Mouse (Mus musculus) gastrocnemius, adult 8-10 months (tissue): ENCODE data around the gene Cys1. TPM values are rescaled to one million over a fixed set of nuclear protein-coding genes. Genes with fewer than 3 reads are reported as not detected.
A peak's percentile ranks its signal among the peaks of the same experiment; 100 is the strongest.
"Not testable (repeated sequence)": the region's sequence is repeated elsewhere in the genome, so short reads cannot be mapped to it uniquely, and the experiment has no call there.

ENCODE experiments used
- DNase-seq, 2 experiments: peaks; one replicate each; pipeline ENCODE4 v3.0.0; 2022; ENCODE audit warnings: low spot score in 2 of 2
- total RNA-seq, 4 experiments: library from RNA; stranded (reverse); gene quantifications; 2 replicates each; pipeline ENCODE4 v1.2.4; 2022

Gene Cys1
- total RNA-seq: 1 to 10 TPM; 1.9 to 3.4 (median 2.9) TPM

DNA sequence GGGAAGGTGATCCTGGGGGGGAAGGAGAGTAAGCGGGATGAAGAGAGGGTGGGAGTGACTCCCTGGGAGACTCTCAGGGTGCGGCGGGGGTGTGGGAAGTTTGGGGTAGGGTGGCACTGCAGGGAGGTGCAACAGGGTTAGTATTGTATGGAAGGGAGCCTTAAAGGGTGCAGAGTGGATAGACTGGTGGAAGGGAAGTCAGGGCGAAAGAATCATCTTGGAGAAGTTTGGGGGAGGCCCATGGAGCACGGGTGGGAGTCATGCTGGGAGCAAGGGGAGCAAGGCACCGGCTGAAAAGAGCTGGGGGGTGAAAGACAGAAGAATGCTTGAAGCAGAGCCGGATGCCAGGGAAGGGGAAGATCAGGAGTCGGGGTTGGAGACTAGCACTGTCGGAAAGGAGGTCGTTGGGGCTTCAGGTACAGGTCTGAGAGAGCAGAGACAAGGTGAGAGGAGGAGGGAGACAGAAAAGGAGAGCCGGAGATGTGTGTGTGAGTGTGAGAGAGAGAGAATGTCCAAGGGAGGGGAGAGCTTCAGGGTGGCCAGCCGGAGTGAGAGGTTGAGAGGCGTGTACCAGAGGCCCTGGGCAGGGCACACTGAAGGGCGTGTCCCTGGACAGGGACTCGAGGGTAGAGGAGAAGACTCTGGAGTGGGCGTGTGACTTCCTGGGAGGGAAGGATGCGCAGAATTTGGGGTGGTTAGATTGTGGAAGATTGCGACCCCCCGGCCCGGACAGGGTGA, at the start of gene Cys1:
Cys1 (minus strand) TSS at position 528 of the 738 bp plus-strand sequence.
- DNase-seq: peak in 1 of 2 experiments; percentile 33

DNA sequence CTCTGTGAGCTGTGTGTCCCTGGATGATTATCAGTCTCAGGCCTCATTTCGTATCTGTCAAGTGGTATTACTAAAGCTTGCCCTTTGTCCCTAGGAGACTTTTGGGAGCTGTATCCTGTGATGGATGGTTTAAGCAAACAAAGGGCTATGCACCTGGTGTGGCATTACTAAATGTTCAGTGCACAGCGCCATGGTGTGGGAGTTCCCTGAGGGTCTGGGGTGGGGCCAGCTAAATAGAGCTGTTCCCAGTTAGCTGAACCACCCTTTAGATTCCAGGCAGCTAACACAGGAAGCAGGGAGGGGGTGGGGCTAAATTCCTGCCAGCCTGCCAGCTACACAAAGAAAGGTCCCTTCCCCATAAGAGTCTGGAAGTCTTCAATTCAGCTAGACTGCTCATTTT, 42.8 kb upstream of the Cys1 start:
- no peak for DNase-seq

DNA sequence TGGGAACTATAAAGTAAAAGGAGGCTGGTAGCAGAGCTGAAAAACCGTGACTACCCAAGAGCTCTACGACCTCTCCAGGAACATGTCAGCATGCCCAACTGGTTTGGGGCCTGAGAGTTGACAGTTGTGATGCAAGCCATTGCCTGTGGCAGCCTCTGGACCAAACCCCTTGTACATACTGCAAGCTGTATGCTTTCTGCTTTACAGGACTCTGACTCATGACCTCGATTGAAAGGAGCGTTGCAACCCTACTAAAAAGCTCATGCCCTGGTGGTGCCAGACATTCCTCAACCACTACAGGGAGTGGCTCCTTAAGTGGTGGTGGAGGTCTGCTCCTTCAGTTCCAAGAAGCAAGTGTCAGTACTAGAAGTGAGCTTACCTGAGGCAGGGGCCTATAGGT, 42.2 kb upstream of the Cys1 start:
- no peak for DNase-seq

DNA sequence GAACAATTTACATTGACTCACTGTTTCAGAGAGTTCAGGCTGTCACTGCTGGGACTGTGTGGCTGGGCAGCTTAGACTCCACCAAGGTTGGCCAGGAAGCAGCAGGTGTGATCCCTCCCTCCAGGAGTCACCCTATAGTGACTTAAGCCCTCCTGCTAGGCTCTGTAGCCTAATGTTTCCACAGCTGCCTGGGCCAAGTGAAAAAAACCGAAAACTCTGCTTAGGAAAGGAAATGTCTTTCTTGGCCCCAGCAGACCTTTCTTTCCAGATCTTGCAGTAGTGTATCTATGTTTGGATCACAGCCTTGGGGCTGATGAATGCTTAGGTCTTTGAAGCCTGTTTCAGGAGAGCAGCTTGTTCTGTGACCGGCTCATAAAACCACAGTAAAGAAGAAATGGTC, 41.8 kb upstream of the Cys1 start:
- DNase-seq: no peak

DNA sequence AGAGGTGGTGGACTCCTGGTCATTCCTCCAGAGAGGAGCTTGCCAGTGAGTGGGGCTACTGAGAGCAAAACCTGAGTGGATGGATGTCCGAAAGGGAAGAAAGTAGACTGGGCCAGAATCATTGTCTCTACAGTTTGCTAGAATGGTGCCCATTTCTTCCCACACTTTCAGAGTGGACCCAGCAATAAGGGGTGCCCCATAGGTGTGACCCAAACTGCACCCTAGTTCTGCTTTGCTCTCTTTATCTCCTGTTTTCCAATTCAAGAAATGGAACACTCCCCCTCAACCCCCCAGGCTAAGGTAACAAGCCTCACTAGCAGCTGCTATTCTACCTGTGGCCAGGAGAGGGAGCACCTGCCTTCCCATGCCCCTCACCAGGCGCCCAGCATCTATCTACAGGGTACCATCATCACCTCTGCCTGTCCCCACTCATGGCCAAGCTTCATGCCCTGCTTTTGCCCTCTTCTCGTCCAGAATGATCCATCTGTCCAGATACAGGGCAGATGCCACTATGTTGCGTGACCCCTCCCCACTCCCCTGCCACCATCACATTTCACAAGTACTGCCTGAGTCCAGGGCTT, 35.2 kb upstream of the Cys1 start:
- no peak for DNase-seq

DNA sequence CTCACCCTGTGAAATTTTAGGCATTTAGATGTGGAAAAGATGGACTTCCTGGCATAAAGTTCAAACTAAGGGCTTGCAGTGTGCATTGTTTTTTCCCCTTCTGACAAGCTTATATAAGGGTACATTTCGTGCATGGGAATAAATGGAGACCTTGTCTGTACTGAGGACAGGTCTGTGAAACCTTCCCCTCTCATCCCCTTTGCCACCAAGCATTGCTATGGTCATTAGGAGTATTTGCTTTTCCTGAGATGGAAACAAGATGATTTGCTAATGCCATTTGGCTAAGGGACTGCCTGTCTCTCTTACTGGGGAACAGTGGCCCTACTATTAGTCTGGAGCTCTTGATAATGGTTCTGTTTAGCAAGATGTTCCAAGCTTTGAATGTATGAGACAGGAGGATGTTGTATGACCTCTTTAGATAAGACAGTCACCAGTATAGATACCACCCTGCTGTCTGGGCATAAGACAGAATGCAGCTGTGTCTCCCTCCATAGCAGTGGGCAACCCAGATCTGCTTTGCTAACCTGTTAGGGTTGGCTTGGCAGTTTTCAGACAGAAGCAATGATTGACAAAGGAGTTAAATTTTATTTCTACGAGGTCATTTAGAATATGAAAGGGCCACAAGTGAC, 33.8 kb upstream of the Cys1 start:
- no peak for DNase-seq

DNA sequence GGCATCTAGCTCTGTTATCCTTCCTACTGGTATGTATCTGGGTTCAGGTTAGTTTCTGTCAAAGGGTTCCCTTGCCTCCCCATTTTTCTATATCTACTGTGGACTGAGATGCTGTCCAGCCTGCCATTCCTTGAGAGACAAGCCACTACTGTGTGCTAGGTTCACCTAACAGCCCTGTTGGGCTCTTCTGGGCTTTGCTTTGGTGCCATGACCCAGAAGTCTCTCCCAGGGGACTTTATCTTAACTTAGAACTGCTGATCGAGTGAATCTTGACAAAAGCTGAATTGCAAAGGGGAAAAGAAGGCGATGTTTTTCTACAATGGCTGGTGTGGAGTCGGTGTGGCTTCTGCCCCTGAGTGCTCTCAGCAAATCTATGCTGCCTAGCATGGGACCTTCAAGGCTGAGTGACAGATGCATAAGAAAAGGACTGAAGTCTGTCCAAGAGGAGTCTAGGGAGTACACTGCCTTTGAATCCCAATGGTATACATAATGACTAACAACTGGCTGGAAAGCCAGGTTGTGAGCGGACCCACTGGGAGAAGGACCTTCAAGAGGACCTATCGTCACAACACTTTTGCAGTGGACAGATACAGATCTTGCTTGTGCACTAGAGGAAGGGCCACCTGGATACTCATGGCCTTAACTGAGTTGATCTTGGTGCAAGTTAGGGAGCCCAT, 33.1 kb upstream of the Cys1 start:
- DNase-seq: no peak

DNA sequence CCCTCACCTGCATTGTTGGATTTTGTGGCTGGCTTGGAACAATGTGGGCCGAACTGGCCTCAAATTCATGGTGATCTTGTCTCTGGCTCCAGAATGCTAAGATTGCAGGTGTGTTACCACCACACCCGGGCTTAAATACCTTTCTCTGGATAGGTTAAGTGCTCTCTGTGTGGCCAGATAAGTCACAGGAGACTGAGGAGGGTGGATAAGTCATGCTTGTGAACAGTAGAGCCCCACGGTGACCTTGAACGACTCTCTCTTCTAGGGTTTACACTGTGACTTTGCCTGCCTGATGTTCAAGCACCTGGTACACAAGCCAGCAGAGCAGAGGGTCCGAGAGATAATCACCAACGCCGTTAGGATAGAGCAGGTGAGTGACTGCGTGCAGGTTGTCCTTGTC, 30.8 kb upstream of the Cys1 start:
- no peak for DNase-seq

DNA sequence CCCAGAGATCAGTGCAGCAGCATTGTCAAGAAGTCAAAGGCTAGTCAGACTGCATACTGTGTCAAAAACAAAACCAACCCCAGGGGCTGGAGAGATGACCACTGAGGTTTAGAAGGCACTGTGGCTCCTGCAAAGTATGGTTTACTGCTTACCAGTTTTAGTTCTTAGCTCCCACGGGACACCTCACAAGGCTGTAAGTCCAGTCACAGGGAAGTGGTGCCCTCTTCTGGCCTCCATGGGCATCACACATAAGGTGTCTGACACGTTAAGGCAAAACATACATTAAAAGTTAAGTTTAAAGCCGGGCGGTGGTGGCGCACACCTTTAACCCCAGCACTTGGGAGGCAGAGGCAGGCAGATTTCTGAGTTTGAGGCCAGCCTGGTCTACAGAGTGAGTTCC, 29.1 kb upstream of the Cys1 start:
- DNase-seq: no peak

DNA sequence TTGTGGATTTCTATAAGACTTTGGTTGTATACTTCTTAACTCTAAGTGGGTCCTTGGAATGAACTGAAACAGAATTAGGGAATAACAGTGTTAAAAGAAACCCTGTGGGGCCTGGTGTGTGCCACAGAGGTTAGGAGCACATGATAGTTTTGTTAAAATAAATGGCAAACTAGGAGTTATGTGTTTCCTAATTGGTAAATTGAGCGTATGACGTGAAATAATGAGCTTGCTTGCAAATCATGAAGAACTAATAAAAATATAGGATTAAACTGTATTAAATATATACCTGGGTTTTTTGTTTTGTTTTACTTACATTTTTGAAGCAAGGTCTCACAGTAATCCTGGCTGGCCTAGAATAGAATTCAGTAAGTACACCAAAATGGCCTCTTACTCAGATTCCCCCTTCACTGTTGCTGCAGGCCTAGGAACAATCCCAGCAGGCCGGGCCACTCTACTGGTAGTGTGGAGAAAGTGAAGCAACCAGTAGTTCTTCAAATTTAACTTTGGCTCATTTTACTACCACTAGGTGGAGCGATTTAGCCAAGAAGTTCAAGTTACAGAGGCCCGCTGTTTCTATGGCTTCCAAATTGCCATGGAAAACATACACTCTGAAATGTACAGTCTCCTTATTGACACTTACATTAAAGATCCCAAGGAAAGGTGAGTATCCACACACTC, 28.4 kb upstream of the Cys1 start:
- no peak for DNase-seq

DNA sequence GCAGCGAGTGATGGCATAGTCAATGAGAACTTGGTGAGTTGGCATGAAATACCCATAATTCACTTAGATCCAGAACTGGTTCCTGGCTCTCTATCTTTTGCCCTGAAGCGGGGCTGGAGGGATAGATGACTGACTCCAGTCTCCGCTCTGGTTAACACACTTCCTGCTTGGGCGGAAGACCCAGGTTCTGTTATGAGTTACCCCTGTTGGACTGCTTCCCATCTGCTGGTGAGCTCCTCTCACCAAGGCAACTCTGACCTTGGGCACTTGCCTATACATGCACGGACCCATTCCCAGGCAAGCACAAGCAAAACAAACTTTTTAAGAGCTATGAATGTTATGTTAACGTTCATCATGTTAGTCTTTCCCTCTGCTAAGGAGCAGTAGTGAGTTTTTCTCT, 27.8 kb upstream of the Cys1 start:
- DNase-seq: no peak

DNA sequence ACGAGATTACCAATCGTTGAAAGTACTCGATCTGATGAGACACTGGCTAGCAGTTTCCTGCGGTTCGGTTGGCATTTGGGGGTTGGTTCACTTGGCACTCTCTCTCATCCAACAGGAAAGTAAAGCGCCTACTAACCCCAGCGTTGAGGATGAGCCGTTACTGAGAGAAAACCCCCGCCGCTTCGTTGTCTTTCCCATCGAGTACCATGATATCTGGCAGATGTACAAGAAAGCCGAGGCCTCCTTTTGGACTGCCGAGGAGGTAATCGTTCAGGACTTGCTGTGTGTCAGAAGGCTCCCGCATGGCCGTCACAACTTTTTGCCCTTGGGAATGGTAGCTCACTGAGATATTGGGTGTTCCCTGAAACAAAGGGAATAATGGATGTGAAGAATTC, 27.2 kb upstream of the Cys1 start:
- no peak for DNase-seq

DNA sequence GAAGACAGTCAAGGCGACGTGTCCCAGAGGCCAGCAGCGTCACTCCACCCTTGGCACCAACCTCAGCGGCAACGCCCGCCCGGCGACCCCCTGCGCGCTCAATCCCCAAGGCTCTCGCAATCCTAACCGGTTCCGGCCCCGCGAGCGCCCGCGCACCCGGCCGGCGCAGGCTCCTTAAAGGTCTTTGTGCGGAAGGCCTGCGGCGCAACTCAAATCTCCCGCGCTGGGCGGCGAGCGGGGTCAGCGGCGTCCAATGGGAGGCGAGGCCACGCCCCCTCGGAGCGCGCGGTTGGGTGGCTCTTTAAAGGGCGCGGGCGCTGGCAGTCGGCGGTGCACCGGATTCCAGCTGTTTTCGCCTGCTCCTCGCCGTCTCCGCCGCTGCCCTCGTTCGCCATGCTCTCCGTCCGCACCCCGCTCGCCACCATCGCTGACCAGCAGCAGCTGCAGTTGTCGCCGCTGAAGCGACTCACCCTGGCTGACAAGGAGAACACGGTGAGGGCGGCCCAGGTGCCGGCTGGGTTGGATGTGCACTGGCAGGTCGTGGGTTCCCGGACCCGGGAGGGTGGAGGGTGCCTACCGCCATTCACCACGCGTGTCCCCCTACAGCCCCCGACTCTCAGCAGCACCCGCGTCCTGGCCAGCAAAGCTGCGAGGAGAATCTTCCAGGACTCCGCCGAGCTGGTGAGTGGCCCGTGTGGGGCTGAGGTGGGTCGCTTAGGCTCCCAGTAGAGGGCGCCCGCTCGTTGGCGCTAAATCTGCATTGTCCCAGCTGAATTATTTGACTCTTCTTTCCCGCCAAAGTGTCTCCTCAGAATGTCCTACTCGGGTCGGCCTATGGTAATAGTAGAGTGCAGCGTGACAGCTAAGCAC, 26.6 kb upstream of the Cys1 start, which contains the start of gene Rrm2:
Rrm2 (plus strand) TSS at position 288 of the 870 bp plus-strand sequence.
- peak; percentile 84 to 92 for DNase-seq

DNA sequence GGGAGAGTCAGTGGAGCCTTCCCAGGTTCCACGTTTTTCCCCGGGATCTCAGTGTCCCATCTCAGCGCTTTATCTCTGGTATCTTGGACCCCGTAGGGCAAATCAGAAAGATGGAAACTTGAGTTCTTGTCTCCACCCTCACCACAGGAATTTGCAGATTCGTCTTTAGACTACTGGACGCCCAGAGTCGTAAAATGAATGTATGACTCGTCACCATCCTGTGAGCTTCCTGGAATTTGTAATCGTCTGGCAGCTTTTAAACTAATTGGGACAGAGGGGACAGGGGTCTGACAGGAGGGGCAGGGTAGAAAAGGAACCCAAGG, 25.8 kb upstream of the Cys1 start:
- DNase-seq: no peak

DNA sequence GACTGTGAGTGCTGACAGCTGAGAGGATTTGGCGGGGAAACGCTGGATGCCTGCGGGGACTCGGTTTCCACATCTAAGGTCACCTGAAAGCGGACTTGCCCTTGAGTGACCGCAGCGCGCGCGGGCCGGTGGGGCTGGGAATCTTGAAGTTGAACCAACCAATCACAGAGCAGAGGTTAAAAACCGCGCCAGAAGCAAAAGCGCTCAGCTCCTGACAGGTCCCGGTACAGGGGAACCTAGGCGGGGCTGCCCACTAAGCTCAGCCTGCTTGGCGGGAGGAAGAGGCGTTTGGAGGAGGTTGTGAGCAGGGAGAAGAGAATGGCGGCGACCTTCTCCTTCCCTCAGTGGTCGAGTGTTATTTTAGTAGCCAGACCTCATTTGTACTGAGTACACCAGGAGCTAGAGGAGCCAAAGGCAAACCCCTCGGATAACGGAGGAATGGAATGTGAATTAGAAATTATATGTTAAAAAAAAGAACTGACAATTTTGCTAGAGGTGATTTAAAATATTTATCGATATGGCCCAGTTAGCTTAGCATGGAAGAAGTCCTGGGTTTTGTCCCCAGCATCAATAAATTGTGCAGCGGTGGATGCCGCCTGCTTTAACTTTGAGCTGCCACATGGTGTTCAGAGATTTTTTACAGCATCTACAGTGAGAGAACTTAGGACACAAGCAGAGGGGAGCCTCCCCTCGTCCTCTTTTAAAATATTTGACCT, 25.3 kb upstream of the Cys1 start:
- no peak for DNase-seq

DNA sequence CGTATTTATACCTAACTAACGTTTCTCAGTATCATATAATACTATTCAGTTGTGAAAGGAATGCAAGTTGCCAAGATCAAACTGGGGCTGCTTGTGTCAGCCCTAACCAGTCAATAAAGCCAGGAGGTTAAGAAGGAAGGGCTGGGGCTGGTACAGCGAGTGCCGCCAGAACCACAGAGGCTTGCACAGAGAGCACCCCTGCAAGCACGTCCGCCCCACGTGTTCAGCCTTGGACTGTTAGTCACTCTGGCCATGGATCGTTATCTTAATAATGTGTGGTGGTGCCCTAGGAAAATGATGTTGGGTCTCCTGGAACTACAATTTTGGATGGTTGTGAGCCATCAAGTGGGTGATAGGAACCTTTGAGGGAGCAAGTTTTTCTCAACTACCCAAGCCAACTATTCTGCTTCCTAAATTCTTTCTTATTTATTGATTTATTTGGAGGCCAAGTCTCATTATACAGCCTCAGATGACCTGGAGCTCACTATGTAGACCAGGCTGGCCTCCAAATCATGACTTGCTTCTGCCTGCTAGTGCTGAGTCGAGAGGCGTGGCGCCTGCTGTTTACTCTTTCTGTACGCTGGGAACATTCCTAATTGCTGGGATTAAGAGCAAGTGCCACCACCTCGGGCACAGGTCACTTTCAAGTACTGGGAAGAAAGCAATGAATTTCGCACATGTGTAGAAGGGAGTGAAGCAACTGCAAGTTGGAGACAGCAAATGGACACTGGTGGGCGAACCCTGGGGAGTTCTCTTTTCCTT, 24.1 kb upstream of the Cys1 start:
- DNase-seq: no peak

DNA sequence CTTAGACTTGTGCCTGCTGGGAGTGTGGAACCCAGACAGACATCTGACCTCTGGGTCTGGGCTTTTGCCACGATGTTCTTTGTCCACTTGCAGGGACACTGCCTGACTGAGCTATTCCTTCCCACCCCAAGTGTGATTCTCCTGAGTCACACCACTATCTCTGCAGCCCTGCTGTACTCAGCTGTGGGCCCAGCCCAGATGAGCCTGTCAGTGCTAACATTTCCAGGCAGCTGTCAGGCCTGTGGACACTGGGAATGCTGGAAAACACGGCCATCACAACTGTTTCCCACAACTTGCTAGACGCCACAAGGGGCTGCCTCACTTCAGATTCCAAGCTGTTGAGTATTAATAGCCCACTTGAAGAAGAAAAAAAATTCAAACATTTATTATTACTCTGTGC, 21.4 kb upstream of the Cys1 start:
- no peak for DNase-seq

DNA sequence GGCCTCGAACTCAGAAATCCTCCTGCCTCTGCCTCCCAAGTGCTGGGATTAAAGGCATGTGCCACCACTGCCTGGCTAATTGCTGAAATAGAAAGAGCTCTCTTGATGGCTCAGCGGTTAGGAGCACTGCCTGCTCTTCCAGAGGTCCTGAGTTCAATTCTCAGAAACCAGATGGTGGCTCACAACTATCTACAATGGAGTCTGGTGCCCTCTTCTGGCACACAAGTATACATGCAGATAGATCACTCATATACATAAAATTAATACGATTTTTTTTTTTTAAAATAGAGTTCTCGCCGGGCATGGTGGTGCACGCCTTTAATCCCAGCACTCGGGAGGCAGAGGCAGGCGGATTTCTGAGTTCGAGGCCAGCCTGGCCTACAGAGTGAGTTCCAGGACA, 20.0 kb upstream of the Cys1 start:
- DNase-seq: not testable (repeated sequence)

DNA sequence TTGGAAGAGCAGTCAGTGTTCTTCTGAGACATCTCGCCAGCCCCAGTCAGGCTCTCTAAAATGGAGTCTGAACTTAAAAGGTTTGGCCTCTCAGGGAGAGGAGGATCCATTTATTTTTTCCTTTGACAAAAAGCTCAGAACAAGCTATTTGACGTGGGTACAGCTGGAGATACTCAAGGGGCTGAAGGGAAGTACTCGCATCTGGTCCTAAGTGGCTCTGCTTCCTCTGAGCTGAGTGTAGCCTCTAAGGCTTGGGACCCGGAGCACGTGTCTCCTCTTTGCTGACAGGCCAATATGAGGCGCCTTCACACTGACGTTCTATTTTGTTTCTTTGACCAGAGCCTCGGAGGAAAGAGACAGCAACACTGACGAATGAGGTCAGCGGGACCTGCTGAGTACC, 18.0 kb upstream of the Cys1 start:
- no peak for DNase-seq

DNA sequence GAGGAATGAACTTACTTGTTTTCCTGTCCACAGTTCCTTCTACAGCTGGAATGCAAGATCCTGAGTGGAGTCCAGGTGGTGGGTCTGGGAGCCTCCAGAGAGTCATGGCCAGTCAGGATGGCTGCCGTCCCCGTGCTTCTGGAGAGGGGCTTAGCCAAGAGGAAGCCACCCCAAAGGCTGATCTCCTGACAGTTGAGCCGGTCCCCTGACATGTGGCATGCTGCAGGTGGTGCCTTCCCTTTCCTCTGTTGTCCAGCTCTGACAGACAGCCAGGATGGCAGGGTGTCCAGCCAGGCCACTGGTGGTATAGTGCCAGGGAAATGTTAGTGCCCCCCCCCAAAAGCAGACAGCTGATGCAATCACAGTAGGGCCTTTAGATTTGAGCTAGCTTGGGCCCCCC, 16.9 kb upstream of the Cys1 start:
- no peak for DNase-seq
